Mouse (Mus musculus) CD8-positive naive resting alpha-beta T cell, adult 57 days (primary cell): Measurements from ENCODE around the gene 1700042G07Rik. TPM values are rescaled to one million over a fixed set of nuclear protein-coding genes. Genes with fewer than 3 reads are reported as not detected.

Experiments used
- total RNA-seq: library from RNA; stranded (reverse); gene quantifications from one replicate; pipeline ENCODE4 v1.2.4, GENCODE M21; 2023

Gene 1700042G07Rik
- total RNA-seq, result not detected

GRCm38 (mm10) chr4:116173072-116173471 lies at the start of gene 1700042G07Rik, which contains the start of gene Gm49337:
Gene 1700042G07Rik, plus strand, starts transcription at chr4:116173372.
Gene Gm49337, plus strand, starts transcription at chr4:116173384.

GRCm38 (mm10) chr4:116123602-116124519 lies 49.3 kb upstream of the 1700042G07Rik start, which contains the start of the genes Rad54l and Pomgnt1:
Gene Rad54l, minus strand, starts transcription at chr4:116123690.
Gene Pomgnt1, plus strand, starts transcription at chr4:116123840.

GRCm38 (mm10) chr4:116151238-116151637 lies 21.9 kb upstream of the 1700042G07Rik start, which contains the start of gene Lurap1:
Gene Lurap1, minus strand, starts transcription at chr4:116151338.

GRCm38 (mm10) chr4:116167404-116167803 lies 5.8 kb upstream of the 1700042G07Rik start, which contains the start of gene Tspan1:
Gene Tspan1, minus strand, starts transcription at chr4:116167601.

GRCm38 (mm10) chr4:116221140-116221851 lies 48.1 kb downstream of the 1700042G07Rik start, which contains the start of gene Pik3r3:
Gene Pik3r3, plus strand, starts transcription at chr4:116221618.

Other genes starting within 250 kb of the 1700042G07Rik start
- gene Dmbx1, start 233.4 kb upstream of the 1700042G07Rik start, total RNA-seq, result not detected
- 103 TPM for gene Faah, start 155.4 kb upstream of the 1700042G07Rik start, total RNA-seq
- 48.9 TPM for gene Nsun4, start 119.5 kb upstream of the 1700042G07Rik start, total RNA-seq
- gene Uqcrh, start 98.3 kb upstream of the 1700042G07Rik start, total RNA-seq, result 325 TPM
- 25.7 TPM for gene Lrrc41, start 98.1 kb upstream of the 1700042G07Rik start, total RNA-seq
- gene Rad54l, start 49.7 kb upstream of the 1700042G07Rik start, total RNA-seq, result 0.49 TPM
- 29.7 TPM for gene Pomgnt1, start 49.5 kb upstream of the 1700042G07Rik start, total RNA-seq
- 0.18 TPM for gene Lurap1, start 22.0 kb upstream of the 1700042G07Rik start, total RNA-seq
- gene Tspan1, start 5.8 kb upstream of the 1700042G07Rik start, total RNA-seq, result not detected
- not detected for gene Gm49337, start within 50 bp of the 1700042G07Rik start, total RNA-seq
- gene Pik3r3, start 48.2 kb downstream of the 1700042G07Rik start, total RNA-seq, result 3.4 TPM